Mouse (Mus musculus) bone marrow, adult 2 months (tissue): ENCODE data around the gene Lysmd1. TPM values are rescaled to one million over a fixed set of nuclear protein-coding genes. Genes with fewer than 3 reads are reported as not detected.
"Not testable (repeated sequence)": the region's sequence is repeated elsewhere in the genome, so short reads cannot be mapped to it uniquely, and the experiment has no call there.

ENCODE experiments used
- H3K27ac ChIP-seq: fragments of 200-500 bp; 2 replicates; pipeline ENCODE4 v1.5.1; 2012; ENCODE audit warnings: low read depth, mild to moderate bottlenecking, control low read depth, inconsistent platforms, low read length; ENCODE audit not compliant: control insufficient read depth, poor library complexity, insufficient read depth
- H3K4me1 ChIP-seq: fragments of 200-500 bp; 2 replicates; pipeline ENCODE4 v1.6.1; 2011; ENCODE audit warnings: low read length; ENCODE audit not compliant: control insufficient read depth, insufficient read depth
- H3K4me3 ChIP-seq: fragments of 200-500 bp; replicated peaks from 2 replicates; pipeline ENCODE3; 2011; ENCODE audit warnings: mild to moderate bottlenecking, low read depth, low read length, control low read depth; ENCODE audit not compliant: control insufficient read depth
- CTCF ChIP-seq: fragments of 200-500 bp; IDR thresholded peaks from 2 replicates; pipeline ENCODE4 v1.5.1; 2011; ENCODE audit warnings: low read length, control low read depth; ENCODE audit not compliant: control insufficient read depth, insufficient read depth
- POLR2A ChIP-seq: fragments of 200-500 bp; IDR thresholded peaks from 2 replicates; pipeline ENCODE4 v1.6.1; 2011; ENCODE audit warnings: low read depth, mild to moderate bottlenecking, control low read depth, low read length, borderline replicate concordance; ENCODE audit not compliant: control insufficient read depth
- WGBS: fragments of 180-500 bp; shearing (Covaris S2); methylation state at CpG from one replicate; pipeline ENCODE4 v1.1.7; 2018; 5-methylcytosine and 5-hydroxymethylcytosine counted together
- polyA plus RNA-seq: library from polyadenylated mRNA; stranded (reverse); fragments of >200 nt; gene quantifications from 2 replicates; pipeline ENCODE4 v1.2.4, GENCODE M21; 2011; ENCODE audit warnings: low replicate concordance; ENCODE audit not compliant: missing spikeins, insufficient read depth, insufficient read length

The Lysmd1 gene
- polyA plus RNA-seq, 1 experiment = 10.9 TPM

GRCm38 (mm10) chr3:95133176-95133575, 712 bp upstream of the Lysmd1 start:
- peak overlapping the region; percentile 25; the same call in 1 of the 2 replicates for H3K27ac ChIP-seq
- 58% methylated on average over 11 of the region's 11 CpGs for WGBS
- peaks cover 4% of the 10 kb centered on the region for H3K4me1 ChIP-seq
- TF ChIP-seq CTCF = no peak
- no peak for TF ChIP-seq POLR2A
- H3K4me3 ChIP-seq = peak overlapping the region; percentile 75

- WGBS = no CpG with 5 or more reads among the region's 12 CpGs
- H3K4me1 ChIP-seq, H3K4me3 ChIP-seq, H3K27ac ChIP-seq: not testable (repeated sequence)
Measured at GRCm38 (mm10) chr3:95134133-95134532, 245 bp downstream of the Lysmd1 start.

DNA sequence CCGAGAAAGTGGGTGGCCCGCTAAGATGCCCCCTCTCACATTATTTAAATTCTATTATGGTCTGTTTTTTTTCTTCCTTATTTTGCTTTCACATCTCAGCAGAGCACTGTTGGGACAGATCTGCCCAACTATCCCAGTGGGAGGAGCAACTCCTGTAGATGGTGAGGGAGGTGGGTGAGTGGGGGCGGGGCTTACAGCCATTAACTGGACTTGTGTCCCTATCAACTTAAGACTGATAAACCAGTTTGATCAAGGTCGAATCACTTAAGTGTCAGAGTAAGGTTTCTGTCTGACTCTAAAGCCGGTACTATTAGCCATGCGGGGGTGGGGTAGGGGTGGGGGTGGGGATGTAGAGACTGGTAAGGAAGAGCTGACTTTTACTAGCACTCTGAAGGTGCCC, 1.1 kb downstream of the Lysmd1 start:
- H3K4me3 ChIP-seq = peak overlapping the region; percentile 36
- 0% methylated on average over 6 of the region's 6 CpGs for WGBS
- peaks cover 4% of the 10 kb centered on the region for H3K4me1 ChIP-seq
- peak overlapping the region; percentile 49; the same call in 1 of the 2 replicates for H3K27ac ChIP-seq
- TF ChIP-seq POLR2A (no peak), CTCF (no peak)

GRCm38 (mm10) chr3:95135433-95136052, 1.7 kb downstream of the Lysmd1 start:
- WGBS = 6% methylated on average over 7 of the region's 7 CpGs
- H3K4me1 ChIP-seq = peaks cover 4% of the 10 kb centered on the region
- peak overlapping the region; percentile 73; the same call in 1 of the 2 replicates for H3K27ac ChIP-seq
- H3K4me3 ChIP-seq = peak overlapping the region; percentile 44
- TF ChIP-seq CTCF (no peak), POLR2A (no peak)

- peaks cover 5% of the 10 kb centered on the region for H3K4me1 ChIP-seq
- H3K27ac ChIP-seq = peak overlapping the region; percentile 73; the same call in 1 of the 2 replicates
- TF ChIP-seq POLR2A (no peak), CTCF (no peak)
- no peak overlapping the region for H3K4me3 ChIP-seq
- 11% methylated on average over 3 of the region's 3 CpGs for WGBS
Measured at GRCm38 (mm10) chr3:95136336-95136735, 2.4 kb downstream of the Lysmd1 start.

- Histone ChIP-seq H3K27ac (peak overlapping the region; percentile 74; the same call in 1 of the 2 replicates), H3K4me1 (peaks cover 3% of the 10 kb centered on the region), H3K4me3 (peak overlapping the region; percentile 63)
- 53% methylated on average over 25 of the region's 25 CpGs for WGBS
- TF ChIP-seq POLR2A (no peak), CTCF (no peak)
Measured at GRCm38 (mm10) chr3:95139586-95140288, 5.8 kb downstream of the Lysmd1 start.

GRCm38 (mm10) chr3:95140289-95140595, 6.4 kb downstream of the Lysmd1 start:
- peaks cover 3% of the 10 kb centered on the region for H3K4me1 ChIP-seq
- peak overlapping the region; percentile 74 for H3K27ac ChIP-seq
- TF ChIP-seq POLR2A (0 out of 2 replicates have a peak, but pooled peaks have one; percentile 12), CTCF (no peak)
- WGBS = 78% methylated on average over 18 of the region's 18 CpGs
- H3K4me3 ChIP-seq = peak overlapping the region; percentile 63

GRCm38 (mm10) chr3:95140795-95141194, 6.9 kb downstream of the Lysmd1 start:
- peak overlapping the region; percentile 81 for H3K4me3 ChIP-seq
- TF ChIP-seq POLR2A (no peak), CTCF (no peak)
- peak overlapping the region; percentile 96 for H3K27ac ChIP-seq
- peaks cover 3% of the 10 kb centered on the region for H3K4me1 ChIP-seq
- 88% methylated on average over 6 of the region's 6 CpGs for WGBS
